ENCODE assay signal across 7 mouse cellular contexts in the genomic region with DNA sequence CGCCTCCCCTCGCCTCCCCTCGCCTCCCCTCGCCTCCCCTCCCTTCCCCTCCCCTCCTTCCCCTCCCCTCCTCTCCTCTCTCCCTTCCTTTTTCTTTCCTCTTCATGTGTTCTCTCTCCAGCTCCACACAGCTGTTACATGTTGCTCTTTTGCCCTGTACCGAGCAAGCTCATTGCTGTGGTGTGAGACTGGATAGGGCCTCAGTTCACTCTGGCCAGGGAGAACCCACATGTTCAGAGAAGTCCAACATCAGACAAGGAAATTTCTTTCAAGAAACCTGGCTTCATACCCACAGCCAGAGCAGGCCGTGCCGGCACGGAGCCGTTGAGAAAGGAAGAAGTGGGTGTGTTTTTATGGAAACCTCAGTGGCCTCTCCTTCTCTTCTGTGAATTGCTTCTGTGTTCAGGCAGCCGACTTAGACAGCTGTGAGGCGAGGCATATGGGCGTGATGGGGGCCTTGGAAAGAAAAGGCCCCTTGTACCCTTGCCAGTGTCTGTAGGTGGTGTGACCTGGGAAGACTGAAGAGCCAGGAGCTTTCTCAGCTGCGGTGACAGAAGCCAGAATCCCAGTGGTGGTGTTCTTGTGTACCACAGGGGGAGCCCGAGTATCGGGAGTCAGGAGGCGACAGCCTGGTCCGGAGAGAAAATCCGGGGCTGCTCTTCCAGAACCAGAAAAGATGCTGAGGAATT. TPM values are rescaled to one million over a fixed set of nuclear protein-coding genes. Genes with fewer than 3 reads are reported as not detected.
DNase-seq lines count a peak whose midpoint lies in the region; ATAC-seq and TF ChIP-seq lines count a peak whose summit lies in the region.

No protein-coding gene starts in this region.

- H3K27me3 ChIP-seq in cerebellum, adult 2 months (ENCODE audit: control insufficient read depth, insufficient read depth, low read length): no peaks in the 10 kb centered on the region

- H3K4me3 ChIP-seq in cerebellum, adult 2 months (replicated peaks; ENCODE audit: insufficient read depth, low read depth, low read length): no peak overlapping the region

- 15% methylated on average over 14 of the region's 18 CpGs for WGBS in cerebellum, adult 2 months

- H3K4me1 ChIP-seq in cerebellum, adult 2 months (ENCODE audit: control insufficient read depth, insufficient read depth, low read length): no peaks in the 10 kb centered on the region

- no peak for TF ChIP-seq POLR2A in cerebellum, adult 2 months (IDR thresholded peaks at IDR 0.05; ENCODE audit: borderline replicate concordance, insufficient read depth, low read length)

- H3K27ac ChIP-seq in cerebellum, adult 2 months (ENCODE audit: insufficient read depth, low read length): no peak overlapping the region

- peak; percentile 86 for ATAC-seq in frontal cortex, adult (ENCODE audit: low TSS enrichment)

- DNase-seq in layer of hippocampus, adult 11-12 months (ENCODE audit: low spot score): peak; percentile 63
- DNase-seq in layer of hippocampus, adult 9-10 months (ENCODE audit: low spot score): no peak
- peak; percentile 37 to 49 for DNase-seq in cerebellum, adult 2 months
- DNase-seq in layer of hippocampus, postnatal 25 days (ENCODE audit: extremely low spot score in 1 of 2, low spot score in 1 of 2): peak; percentile 41 to 53
- peak; percentile 64 for DNase-seq in right cerebral cortex, postnatal 4 days
- DNase-seq in MN1 (ENCODE audit: low spot score): no peak

- TF ChIP-seq CTCF in cerebellum, adult 2 months (IDR thresholded peaks at IDR 0.05; ENCODE audit: borderline replicate concordance, insufficient read depth, low read depth, low read length): peak; percentile 40; the same call in 1 of the 2 replicates

RNA-seq across cellular contexts. Expression of a gene that starts 11.0 kb away (rescaled TPM):
- 0.19 TPM in 1 of 2 replicates, not detected in the other for polyA plus RNA-seq in cerebellum, adult 2 months (2012; rRNA removed)
- total RNA-seq in layer of hippocampus, postnatal 25 days (2021): under 1 TPM; 0.31 to 0.37 TPM

Comparison
In these comparisons a context has a peak if more than half of its experiments do, and no peak if none do; other contexts are left out.
1. DNase-seq: peak in layer of hippocampus, adult 11-12 months (single experiment), cerebellum, adult 2 months (2 of 2), layer of hippocampus, postnatal 25 days (2 of 2) and right cerebral cortex, postnatal 4 days (single experiment); none in layer of hippocampus, adult 9-10 months (single experiment) and MN1 (single experiment).